Mouse (Mus musculus) forebrain, embryonic 16.5 days (tissue): ENCODE results near the gene Olfr1393. TPM values are rescaled to one million over a fixed set of nuclear protein-coding genes. Genes with fewer than 3 reads are reported as not detected.

ENCODE experiments used
- ATAC-seq: fragments of 200-750 bp; cut with Nextera tagmentation; 2 replicates; pipeline ENCODE4 v1.8.0; 2017; ENCODE audit warnings: mild to moderate bottlenecking, moderate library complexity
- H3K27ac ChIP-seq: fragments of 300-500 bp; sonication (generic); 2 replicates; pipeline ENCODE4 v1.5.1; 2014; ENCODE audit warnings: low read length, control low read depth
- H3K27me3 ChIP-seq: fragments of 300-500 bp; sonication (generic); replicated peaks from 2 replicates; pipeline ENCODE4 v1.6.1; 2014; ENCODE audit warnings: low read length; ENCODE audit not compliant: control insufficient read depth, insufficient read depth
- H3K36me3 ChIP-seq: fragments of 300-500 bp; sonication (generic); 2 replicates; pipeline ENCODE4 v1.6.1; 2014; ENCODE audit not compliant: control insufficient read depth, insufficient read depth
- H3K4me1 ChIP-seq: fragments of 300-500 bp; sonication (generic); replicated peaks from 2 replicates; pipeline ENCODE4 v1.6.1; 2014; ENCODE audit warnings: low read length; ENCODE audit not compliant: control insufficient read depth, insufficient read depth
- H3K4me2 ChIP-seq: fragments of 300-500 bp; sonication (generic); 2 replicates; pipeline ENCODE4 v1.6.1; 2014; ENCODE audit warnings: mild to moderate bottlenecking, low read length, control low read depth
- H3K4me3 ChIP-seq: fragments of 300-500 bp; sonication (generic); replicated peaks from 2 replicates; pipeline ENCODE4 v1.5.1; 2014; ENCODE audit warnings: mild to moderate bottlenecking, low read length, control low read depth
- H3K9ac ChIP-seq: fragments of 300-500 bp; sonication (generic); replicated peaks from 2 replicates; pipeline ENCODE4 v1.6.1; 2014; ENCODE audit warnings: low read depth, low read length, control low read depth
- H3K9me3 ChIP-seq: fragments of 300-500 bp; sonication (generic); 2 replicates; pipeline ENCODE4 v1.6.1; 2016; ENCODE audit warnings: low read length; ENCODE audit not compliant: control insufficient read depth
- WGBS: fragments of 180-500 bp; shearing (Covaris S2); extraction: QIAGEN DNeasy Blood & Tissue Kit; methylation state at CpG from one replicate; pipeline ENCODE4 v1.1.7; 2014; 5-methylcytosine and 5-hydroxymethylcytosine counted together
- polyA plus RNA-seq: library from polyadenylated mRNA; unstranded; fragments of >200 nt; fragmentation: Nextera tagmentation; extraction: Ambion mirVana; gene quantifications from 2 replicates; pipeline ENCODE4 v1.2.1, GENCODE M21; 2015

The Olfr1393 gene
- polyA plus RNA-seq, 1 experiment from 2014 or later = not detected

- no peak overlapping the region for H3K27ac ChIP-seq
These were observed 28.2 kb upstream of the Olfr1393 start for GRCm38 (mm10) chr11:49249811-49250421.

GRCm38 (mm10) chr11:49250422-49251379, 27.4 kb upstream of the Olfr1393 start:
- peak overlapping the region; percentile 84 for H3K9ac ChIP-seq
- ATAC-seq = peak; percentile 92
- H3K9me3 ChIP-seq = no peaks in the 10 kb centered on the region
- peak overlapping the region; percentile 6; the same call in 1 of the 2 replicates for H3K27ac ChIP-seq
- H3K36me3 ChIP-seq = no peaks in the 10 kb centered on the region
- H3K4me2 ChIP-seq = peak overlapping the region; percentile 76
- H3K4me1 ChIP-seq = peaks cover 16% of the 10 kb centered on the region
- peak overlapping the region; percentile 64 for H3K4me3 ChIP-seq
- no peaks in the 10 kb centered on the region for H3K27me3 ChIP-seq
- WGBS = 2% methylated on average over 45 of the region's 45 CpGs

More at GRCm38 (mm10) chr11:49249811-49250421, 28.2 kb upstream of the Olfr1393 start:
- H3K27me3 ChIP-seq = no peaks in the 10 kb centered on the region
- peak overlapping the region; percentile 76 for H3K4me2 ChIP-seq
- no peaks in the 10 kb centered on the region for H3K9me3 ChIP-seq
- 29% methylated on average over 10 of the region's 10 CpGs for WGBS
- peak overlapping the region; percentile 64 for H3K4me3 ChIP-seq
- ATAC-seq = no peak; the same call in 1 of the 2 replicates
- H3K36me3 ChIP-seq = no peaks in the 10 kb centered on the region
- peak overlapping the region; percentile 84 for H3K9ac ChIP-seq
- peaks cover 23% of the 10 kb centered on the region for H3K4me1 ChIP-seq

GRCm38 (mm10) chr11:49251380-49251761, 26.7 kb upstream of the Olfr1393 start:
- H3K27ac ChIP-seq = no peak overlapping the region
- peak overlapping the region; percentile 84; the same call in 1 of the 2 replicates for H3K9ac ChIP-seq
- no peak overlapping the region; the same call in 1 of the 2 replicates for H3K4me3 ChIP-seq
- peak overlapping the region; percentile 76 for H3K4me2 ChIP-seq
- no peak for ATAC-seq
- peaks cover 14% of the 10 kb centered on the region for H3K4me1 ChIP-seq
- WGBS = 72% methylated on average over 7 of the region's 7 CpGs
- no peaks in the 10 kb centered on the region for H3K9me3 ChIP-seq
- H3K36me3 ChIP-seq = no peaks in the 10 kb centered on the region
- no peaks in the 10 kb centered on the region for H3K27me3 ChIP-seq

- Histone ChIP-seq H3K4me2 (no peak overlapping the region), H3K9ac (no peak overlapping the region), H3K27ac (no peak overlapping the region), H3K4me3 (no peak overlapping the region), H3K36me3 (no peaks in the 10 kb centered on the region), H3K4me1 (peaks cover 14% of the 10 kb centered on the region), H3K9me3 (no peaks in the 10 kb centered on the region), H3K27me3 (no peaks in the 10 kb centered on the region)
- no peak for ATAC-seq
- 94% methylated on average over 5 of the region's 5 CpGs for WGBS
These were observed 26.1 kb upstream of the Olfr1393 start for GRCm38 (mm10) chr11:49252048-49252447.

- no peaks in the 10 kb centered on the region for H3K27me3 ChIP-seq
- no peak overlapping the region for H3K4me2 ChIP-seq
- no peaks in the 10 kb centered on the region for H3K36me3 ChIP-seq
- H3K9ac ChIP-seq = no peak overlapping the region
- no peak for ATAC-seq
- H3K4me1 ChIP-seq = peaks cover 14% of the 10 kb centered on the region
- no peaks in the 10 kb centered on the region for H3K9me3 ChIP-seq
- WGBS = 89% methylated on average over 6 of the region's 6 CpGs
- no peak overlapping the region for H3K4me3 ChIP-seq
- H3K27ac ChIP-seq = no peak overlapping the region
These were observed 25.1 kb upstream of the Olfr1393 start for GRCm38 (mm10) chr11:49253035-49253434.

- Histone ChIP-seq H3K4me3 (no peak overlapping the region), H3K4me1 (no peaks in the 10 kb centered on the region), H3K27me3 (no peaks in the 10 kb centered on the region), H3K36me3 (peaks cover 5% of the 10 kb centered on the region), H3K9ac (no peak overlapping the region), H3K9me3 (no peaks in the 10 kb centered on the region), H3K27ac (no peak overlapping the region), H3K4me2 (no peak overlapping the region)
- no peak for ATAC-seq
- WGBS = 96% methylated on average over 2 of the region's 2 CpGs
These were observed 18.8 kb upstream of the Olfr1393 start for GRCm38 (mm10) chr11:49259296-49259695.

GRCm38 (mm10) chr11:49259829-49260228, 18.3 kb upstream of the Olfr1393 start:
- Histone ChIP-seq H3K4me1 (no peaks in the 10 kb centered on the region), H3K4me2 (no peak overlapping the region), H3K4me3 (no peak overlapping the region), H3K9me3 (no peaks in the 10 kb centered on the region), H3K9ac (no peak overlapping the region), H3K36me3 (peaks cover 5% of the 10 kb centered on the region), H3K27ac (no peak overlapping the region), H3K27me3 (no peaks in the 10 kb centered on the region)
- no peak for ATAC-seq
- WGBS = 83% methylated on average over 1 of the region's 1 CpGs

GRCm38 (mm10) chr11:49260598-49261312, 17.3 kb upstream of the Olfr1393 start:
- Histone ChIP-seq H3K36me3 (peaks cover 5% of the 10 kb centered on the region), H3K4me2 (no peak overlapping the region), H3K27ac (no peak overlapping the region), H3K27me3 (no peaks in the 10 kb centered on the region), H3K4me1 (no peaks in the 10 kb centered on the region), H3K9ac (no peak overlapping the region), H3K4me3 (no peak overlapping the region), H3K9me3 (no peaks in the 10 kb centered on the region)
- WGBS = 91% methylated on average over 21 of the region's 21 CpGs
- ATAC-seq = no peak
